Mouse (Mus musculus): ENCODE results near the gene Sugp2. TPM values are rescaled to one million over a fixed set of nuclear protein-coding genes. Genes with fewer than 3 reads are reported as not detected.

Sugp2 gene
- 60.4 and 74.7 TPM in 2 replicates for polyA plus RNA-seq (2014; fragmentation: Nextera tagmentation; extraction: Ambion mirVana)

DNA sequence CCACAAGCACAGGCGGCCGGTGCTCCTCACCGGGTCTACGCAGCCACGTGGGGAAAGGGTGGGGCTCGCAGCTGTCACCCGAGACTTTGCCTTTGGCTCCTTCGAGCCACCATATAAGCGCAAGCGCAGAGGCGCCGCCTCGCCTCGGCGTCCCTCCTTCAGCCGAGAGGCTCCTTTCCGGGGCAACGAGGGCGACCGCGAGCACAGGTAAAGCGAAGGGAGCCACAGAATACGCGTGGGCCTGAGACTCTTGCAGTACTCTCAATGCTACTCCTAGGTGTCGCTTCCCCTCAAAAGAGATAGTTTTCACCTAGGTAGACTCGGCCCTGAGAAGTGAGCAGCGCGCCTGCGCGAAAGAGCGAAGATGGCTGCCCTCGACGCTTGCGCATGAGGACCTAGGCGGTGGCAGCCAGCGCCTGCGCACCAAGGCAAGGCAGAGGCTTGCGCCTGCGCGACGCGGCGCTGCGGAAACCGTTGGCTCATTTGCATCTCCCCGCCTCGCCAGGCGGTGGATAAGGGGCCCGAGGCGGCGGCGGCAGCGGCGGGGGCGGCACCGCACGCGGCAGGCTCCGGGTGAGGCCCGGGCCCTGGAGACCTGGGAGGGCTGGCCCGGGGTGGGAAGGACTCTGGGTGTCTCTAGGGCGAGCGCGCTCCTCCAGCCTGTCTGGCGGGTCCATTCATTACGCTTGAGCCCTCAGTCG, at the start of gene Sugp2, which contains the start of gene Armc6:
Gene Sugp2 (plus strand): TSS at position 147 of the 701 bp plus-strand sequence.
Gene Armc6 (minus strand): TSS at position 387 of the 701 bp plus-strand sequence.
- Histone ChIP-seq H3K9me3 (ENCODE audit: control insufficient read depth, low read length) (no peaks in the 10 kb centered on the region), H3K27me3 (ENCODE audit: control insufficient read depth, insufficient read depth, low read length) (no peaks in the 10 kb centered on the region), H3K4me1 (replicated peaks; ENCODE audit: control insufficient read depth, insufficient read depth, low read length) (peaks cover 10% of the 10 kb centered on the region), H3K36me3 (ENCODE audit: control insufficient read depth, insufficient read depth, low read length) (peaks cover 12% of the 10 kb centered on the region; the same call in 1 of the 2 replicates), H3K9ac (ENCODE audit: low read length) (peak within 1 kb of the TSS; percentile 80), H3K4me3 (ENCODE audit: low read depth, low read length) (peak within 1 kb of the TSS; percentile 67), H3K27ac (ENCODE audit: low read depth, low read length) (peak within 1 kb of the TSS; percentile 78), H3K4me2 (ENCODE audit: low read depth, low read length, severe bottlenecking) (peak within 1 kb of the TSS; percentile 98)
- under 1% methylated on average over 66 of the region's 67 CpGs for WGBS
- ATAC-seq (replicated peaks; ENCODE audit: low FRiP score), result peak; percentile 96
- peak; percentile 95 for DNase-seq (ENCODE audit: low spot score)

- Histone ChIP-seq H3K27ac (ENCODE audit: low read depth, low read length) (no peak overlapping the region), H3K4me2 (ENCODE audit: low read depth, low read length, severe bottlenecking) (no peak overlapping the region), H3K27me3 (ENCODE audit: control insufficient read depth, insufficient read depth, low read length) (no peaks in the 10 kb centered on the region), H3K36me3 (ENCODE audit: control insufficient read depth, insufficient read depth, low read length) (no peaks in the 10 kb centered on the region), H3K4me1 (replicated peaks; ENCODE audit: control insufficient read depth, insufficient read depth, low read length) (no peaks in the 10 kb centered on the region), H3K9me3 (ENCODE audit: control insufficient read depth, low read length) (no peaks in the 10 kb centered on the region), H3K9ac (ENCODE audit: low read length) (no peak overlapping the region), H3K4me3 (ENCODE audit: low read depth, low read length) (no peak overlapping the region)
- 71% methylated on average over 7 of the region's 7 CpGs for WGBS
- ATAC-seq (replicated peaks; ENCODE audit: low FRiP score), result no peak
- DNase-seq (ENCODE audit: low spot score), result no peak
These were observed 45.3 kb upstream of the Sugp2 start for GRCm38 (mm10) chr8:70188707-70189106.

DNA sequence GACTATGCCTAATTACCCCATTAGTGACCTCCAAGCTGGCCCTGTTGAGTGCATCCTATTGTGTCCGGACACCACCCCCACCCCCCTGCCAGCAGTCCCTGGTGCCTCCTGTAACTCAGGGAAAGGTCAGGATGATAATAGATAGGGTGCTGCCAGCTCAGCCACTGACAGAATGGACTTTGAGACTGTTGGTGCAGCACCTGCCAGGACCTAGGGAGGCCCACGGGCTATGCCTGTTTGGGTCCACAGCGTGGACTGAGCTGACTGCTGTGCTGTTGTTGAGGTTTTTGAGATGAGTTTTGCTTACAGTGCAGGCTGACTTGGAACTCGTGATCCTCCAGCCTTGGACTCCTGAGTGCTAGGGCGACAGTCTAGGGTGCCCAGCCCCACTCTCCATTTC, 40.8 kb upstream of the Sugp2 start:
- ATAC-seq (replicated peaks; ENCODE audit: low FRiP score) (no peak), DNase-seq (ENCODE audit: low spot score) (no peak)
- no peak overlapping the region for H3K4me2 ChIP-seq (ENCODE audit: low read depth, low read length, severe bottlenecking)
- no peaks in the 10 kb centered on the region for H3K27me3 ChIP-seq (ENCODE audit: control insufficient read depth, insufficient read depth, low read length)
- no peaks in the 10 kb centered on the region for H3K4me1 ChIP-seq (replicated peaks; ENCODE audit: control insufficient read depth, insufficient read depth, low read length)
- no peak overlapping the region for H3K4me3 ChIP-seq (ENCODE audit: low read depth, low read length)
- WGBS, result 78% methylated on average over 5 of the region's 5 CpGs
- no peaks in the 10 kb centered on the region for H3K9me3 ChIP-seq (ENCODE audit: control insufficient read depth, low read length)
- H3K9ac ChIP-seq (ENCODE audit: low read length), result no peak overlapping the region
- no peaks in the 10 kb centered on the region for H3K36me3 ChIP-seq (ENCODE audit: control insufficient read depth, insufficient read depth, low read length)
- no peak overlapping the region for H3K27ac ChIP-seq (ENCODE audit: low read depth, low read length)

DNA sequence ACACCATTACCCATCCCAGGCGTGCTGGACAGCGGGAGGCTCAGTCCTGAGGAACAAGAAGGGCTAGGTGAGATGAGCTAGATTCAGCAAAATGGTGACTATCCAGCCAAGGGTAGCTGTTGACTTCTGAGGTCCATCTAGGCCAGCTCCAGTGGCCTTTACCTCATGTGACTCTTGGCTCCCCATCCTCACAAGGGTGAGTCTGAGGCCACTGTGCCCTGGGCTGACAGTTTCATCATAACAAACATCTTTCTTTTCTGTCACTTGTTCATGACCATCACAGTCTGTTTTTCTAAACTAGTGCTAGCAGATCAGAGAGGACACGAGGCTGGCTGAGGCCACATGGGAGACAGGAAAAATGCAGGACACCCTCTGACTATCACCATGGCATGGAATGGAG, 39.8 kb upstream of the Sugp2 start:
- Histone ChIP-seq H3K4me1 (replicated peaks; ENCODE audit: control insufficient read depth, insufficient read depth, low read length) (no peaks in the 10 kb centered on the region), H3K9ac (ENCODE audit: low read length) (no peak overlapping the region), H3K9me3 (ENCODE audit: control insufficient read depth, low read length) (no peaks in the 10 kb centered on the region), H3K4me3 (ENCODE audit: low read depth, low read length) (no peak overlapping the region), H3K27me3 (ENCODE audit: control insufficient read depth, insufficient read depth, low read length) (no peaks in the 10 kb centered on the region), H3K36me3 (ENCODE audit: control insufficient read depth, insufficient read depth, low read length) (no peaks in the 10 kb centered on the region), H3K27ac (ENCODE audit: low read depth, low read length) (no peak overlapping the region), H3K4me2 (ENCODE audit: low read depth, low read length, severe bottlenecking) (no peak overlapping the region)
- WGBS, result 82% methylated on average over 3 of the region's 3 CpGs
- ATAC-seq (replicated peaks; ENCODE audit: low FRiP score) (no peak), DNase-seq (ENCODE audit: low spot score) (no peak)

DNA sequence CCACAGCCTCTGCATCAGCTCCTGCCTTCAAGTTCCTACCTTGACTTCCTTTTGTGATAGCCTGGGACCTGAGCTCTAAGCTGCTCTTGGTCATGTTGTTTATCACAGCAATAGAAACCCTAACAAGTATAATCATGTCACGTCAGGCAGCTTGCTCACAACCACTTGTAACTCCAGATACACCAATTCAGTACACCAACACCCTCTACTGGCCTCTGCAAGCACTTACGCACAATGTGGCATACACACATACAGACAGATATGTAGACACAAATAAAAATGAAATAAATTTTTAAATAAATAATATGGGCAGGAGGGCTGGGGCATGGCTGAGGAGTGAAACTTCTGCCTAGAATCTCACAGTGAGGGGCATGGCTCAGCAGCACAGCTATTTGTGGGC, 38.3 kb upstream of the Sugp2 start:
- WGBS, result 80% methylated on average over 2 of the region's 2 CpGs
- Histone ChIP-seq H3K4me1 (replicated peaks; ENCODE audit: control insufficient read depth, insufficient read depth, low read length) (no peaks in the 10 kb centered on the region), H3K36me3 (ENCODE audit: control insufficient read depth, insufficient read depth, low read length) (no peaks in the 10 kb centered on the region), H3K9ac (ENCODE audit: low read length) (no peak overlapping the region), H3K4me2 (ENCODE audit: low read depth, low read length, severe bottlenecking) (no peak overlapping the region), H3K27me3 (ENCODE audit: control insufficient read depth, insufficient read depth, low read length) (no peaks in the 10 kb centered on the region), H3K27ac (ENCODE audit: low read depth, low read length) (no peak overlapping the region), H3K9me3 (ENCODE audit: control insufficient read depth, low read length) (no peaks in the 10 kb centered on the region), H3K4me3 (ENCODE audit: low read depth, low read length) (no peak overlapping the region)
- ATAC-seq (replicated peaks; ENCODE audit: low FRiP score) (no peak), DNase-seq (ENCODE audit: low spot score) (no peak)

- Histone ChIP-seq H3K4me2 (ENCODE audit: low read depth, low read length, severe bottlenecking) (no peak overlapping the region), H3K4me3 (ENCODE audit: low read depth, low read length) (no peak overlapping the region), H3K36me3 (ENCODE audit: control insufficient read depth, insufficient read depth, low read length) (no peaks in the 10 kb centered on the region), H3K9me3 (ENCODE audit: control insufficient read depth, low read length) (no peaks in the 10 kb centered on the region), H3K27me3 (ENCODE audit: control insufficient read depth, insufficient read depth, low read length) (no peaks in the 10 kb centered on the region), H3K4me1 (replicated peaks; ENCODE audit: control insufficient read depth, insufficient read depth, low read length) (no peaks in the 10 kb centered on the region), H3K9ac (ENCODE audit: low read length) (no peak overlapping the region), H3K27ac (ENCODE audit: low read depth, low read length) (no peak overlapping the region)
- no peak for ATAC-seq (replicated peaks; ENCODE audit: low FRiP score)
- WGBS, result 46% methylated on average over 7 of the region's 7 CpGs
- DNase-seq (ENCODE audit: low spot score), result no peak
These were observed 36.4 kb upstream of the Sugp2 start for GRCm38 (mm10) chr8:70197603-70198002.

GRCm38 (mm10) chr8:70200098-70200681, 33.8 kb upstream of the Sugp2 start:
- peak overlapping the region; percentile 16; the same call in 1 of the 2 replicates for H3K9ac ChIP-seq (ENCODE audit: low read length)
- no peak overlapping the region for H3K27ac ChIP-seq (ENCODE audit: low read depth, low read length)
- no peak for ATAC-seq (replicated peaks; ENCODE audit: low FRiP score)

GRCm38 (mm10) chr8:70201417-70201816, 32.6 kb upstream of the Sugp2 start:
- no peaks in the 10 kb centered on the region for H3K27me3 ChIP-seq (ENCODE audit: control insufficient read depth, insufficient read depth, low read length)
- no peak overlapping the region for H3K9ac ChIP-seq (ENCODE audit: low read length)
- no peaks in the 10 kb centered on the region for H3K4me1 ChIP-seq (replicated peaks; ENCODE audit: control insufficient read depth, insufficient read depth, low read length)
- H3K27ac ChIP-seq (ENCODE audit: low read depth, low read length), result no peak overlapping the region
- H3K36me3 ChIP-seq (ENCODE audit: control insufficient read depth, insufficient read depth, low read length), result no peaks in the 10 kb centered on the region
- H3K4me2 ChIP-seq (ENCODE audit: low read depth, low read length, severe bottlenecking), result no peak overlapping the region
- ATAC-seq (replicated peaks; ENCODE audit: low FRiP score) (no peak), DNase-seq (ENCODE audit: low spot score) (no peak)
- no peaks in the 10 kb centered on the region for H3K9me3 ChIP-seq (ENCODE audit: control insufficient read depth, low read length)
- H3K4me3 ChIP-seq (ENCODE audit: low read depth, low read length), result no peak overlapping the region
- WGBS, result 89% methylated on average over 3 of the region's 3 CpGs

More at GRCm38 (mm10) chr8:70200098-70200681, 33.8 kb upstream of the Sugp2 start:
- H3K4me1 ChIP-seq (replicated peaks; ENCODE audit: control insufficient read depth, insufficient read depth, low read length), result no peaks in the 10 kb centered on the region
- 83% methylated on average over 5 of the region's 5 CpGs for WGBS
- no peaks in the 10 kb centered on the region for H3K9me3 ChIP-seq (ENCODE audit: control insufficient read depth, low read length)
- no peak for DNase-seq (ENCODE audit: low spot score)
- H3K4me2 ChIP-seq (ENCODE audit: low read depth, low read length, severe bottlenecking), result no peak overlapping the region
- H3K4me3 ChIP-seq (ENCODE audit: low read depth, low read length), result no peak overlapping the region
- H3K27me3 ChIP-seq (ENCODE audit: control insufficient read depth, insufficient read depth, low read length), result no peaks in the 10 kb centered on the region
- no peaks in the 10 kb centered on the region for H3K36me3 ChIP-seq (ENCODE audit: control insufficient read depth, insufficient read depth, low read length)

Data from forebrain, embryonic 11.5 days (tissue).